Mouse (Mus musculus) kidney, postnatal 25 days (tissue): Measurements from ENCODE around the gene Cog5.
A peak's percentile ranks its signal among the peaks of the same experiment; 100 is the strongest.

Source experiments
- DNase-seq, 2 experiments: peaks; one replicate each; pipeline ENCODE4 v3.0.0; 2021; ENCODE audit warnings: mixed read lengths in 2 of 2

Cog5 gene

DNA sequence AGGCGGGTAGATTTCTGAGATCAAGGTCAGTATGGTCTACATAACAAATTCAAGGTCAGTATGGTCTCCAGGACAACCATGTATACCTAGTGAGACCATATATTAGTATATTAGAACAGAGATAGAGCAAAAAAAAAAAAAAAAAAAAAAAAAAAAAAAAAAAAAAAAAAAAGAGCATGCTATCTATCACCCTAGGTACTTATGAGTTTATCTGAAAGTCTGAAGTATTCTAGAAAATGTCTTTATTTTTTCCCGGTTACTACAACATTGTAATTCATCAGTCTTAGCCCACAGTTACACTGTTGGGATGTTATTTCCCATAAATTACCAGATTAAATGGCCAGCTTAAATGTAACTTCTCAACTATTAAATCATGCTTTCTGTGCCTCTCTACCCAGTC lies 289.7 kb downstream of the Cog5 start:
- DNase-seq = no peak

DNA sequence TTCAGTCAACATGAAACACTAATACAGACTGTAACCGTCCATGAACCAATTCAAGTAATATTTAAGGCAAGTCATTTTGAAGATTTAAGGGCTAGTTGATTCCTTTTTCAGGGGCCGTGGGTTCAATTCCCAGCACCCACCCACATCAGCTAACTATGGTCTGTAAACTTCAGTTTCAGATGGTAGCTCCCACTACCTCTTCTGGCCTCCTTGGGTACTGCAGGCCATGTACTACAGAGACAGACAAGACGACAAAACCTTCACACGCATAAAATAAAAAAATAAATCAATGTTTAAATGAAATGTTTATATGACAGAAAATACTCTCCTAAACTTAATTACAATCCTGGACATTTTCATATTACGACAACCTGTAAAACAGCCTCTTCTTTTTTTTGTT lies 292.8 kb downstream of the Cog5 start:
- DNase-seq = no peak

- DNase-seq = no peak
Measured at GRCm38 (mm10) chr12:31948101-31949000, 293.7 kb downstream of the Cog5 start.

GRCm38 (mm10) chr12:31949193-31949741 lies 294.6 kb downstream of the Cog5 start:
- DNase-seq = peak; percentile 97 to 98

DNA sequence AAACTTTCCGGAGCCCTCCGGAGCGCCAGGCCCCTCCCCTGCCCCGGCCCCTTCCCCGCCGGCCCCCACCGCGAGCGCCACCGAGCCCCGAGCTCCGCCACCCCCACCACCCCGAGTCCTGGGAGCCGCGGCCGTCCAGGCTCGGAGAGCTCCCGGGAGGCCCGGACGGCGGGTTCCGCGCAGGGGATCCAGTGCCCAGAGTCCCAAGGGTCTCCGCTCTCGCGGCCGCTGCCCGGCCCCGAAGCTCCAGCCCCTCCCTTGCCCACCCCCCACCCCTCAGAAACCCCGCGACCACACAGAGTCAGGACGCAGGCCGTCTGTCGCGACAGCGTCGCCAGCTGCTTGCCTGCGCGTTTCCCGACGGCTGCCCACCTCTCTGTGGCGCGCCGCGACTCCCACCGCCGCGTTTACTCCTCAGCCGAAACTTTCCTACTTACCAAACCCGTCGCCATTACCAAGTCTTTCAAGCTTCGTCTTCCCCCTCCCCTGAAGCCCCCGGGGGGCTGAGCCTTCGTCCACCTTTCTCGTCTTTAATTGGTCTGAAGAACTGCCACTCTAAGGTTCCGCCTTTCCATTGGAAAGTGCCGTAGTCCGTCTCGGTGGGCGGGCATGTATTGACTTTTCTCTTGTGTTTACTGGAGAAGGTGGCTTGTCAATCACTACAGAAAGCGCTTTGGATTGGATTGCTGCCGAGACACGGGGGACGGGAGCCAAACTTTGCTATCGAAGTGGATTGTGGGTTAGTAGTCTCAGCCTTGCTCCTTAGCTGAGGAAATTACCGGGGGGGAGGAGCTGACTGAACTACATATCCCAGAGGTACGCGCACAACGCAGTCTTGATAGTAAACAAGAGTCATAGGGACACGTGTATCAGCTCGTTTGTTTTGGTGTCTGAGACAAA lies 295.3 kb downstream of the Cog5 start, which contains the start of gene Hbp1:
Gene Hbp1 (minus strand): TSS at position 777 of the 900 bp plus-strand sequence.
- DNase-seq = peak; percentile 99

DNA sequence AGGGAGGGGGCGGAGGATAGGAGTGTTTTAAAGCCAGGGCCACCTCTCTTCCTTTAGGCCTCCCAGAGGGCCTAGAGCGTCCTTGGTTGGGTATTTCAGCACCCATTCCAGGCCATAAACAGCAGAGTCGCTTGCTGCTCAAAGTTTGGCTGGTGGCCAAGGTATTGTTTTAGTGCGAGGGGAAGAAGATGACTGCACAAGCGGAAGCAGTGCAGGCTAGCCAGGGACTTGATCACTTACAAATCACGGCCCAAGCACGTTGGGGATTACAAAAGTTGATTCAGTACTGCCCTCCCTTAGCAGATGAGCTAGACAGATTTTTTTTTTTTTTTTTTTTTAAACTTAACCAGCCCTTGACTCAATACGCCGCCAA lies 296.0 kb downstream of the Cog5 start:
- DNase-seq = no peak

- DNase-seq = no peak
Measured at GRCm38 (mm10) chr12:31955843-31956242, 301.2 kb downstream of the Cog5 start.

- no peak for DNase-seq
Measured at GRCm38 (mm10) chr12:31964074-31964473, 309.4 kb downstream of the Cog5 start.

GRCm38 (mm10) chr12:31965517-31966212 lies 311.0 kb downstream of the Cog5 start:
- no peak for DNase-seq

- DNase-seq = no peak
Measured at GRCm38 (mm10) chr12:31966405-31966804, 311.7 kb downstream of the Cog5 start.

DNA sequence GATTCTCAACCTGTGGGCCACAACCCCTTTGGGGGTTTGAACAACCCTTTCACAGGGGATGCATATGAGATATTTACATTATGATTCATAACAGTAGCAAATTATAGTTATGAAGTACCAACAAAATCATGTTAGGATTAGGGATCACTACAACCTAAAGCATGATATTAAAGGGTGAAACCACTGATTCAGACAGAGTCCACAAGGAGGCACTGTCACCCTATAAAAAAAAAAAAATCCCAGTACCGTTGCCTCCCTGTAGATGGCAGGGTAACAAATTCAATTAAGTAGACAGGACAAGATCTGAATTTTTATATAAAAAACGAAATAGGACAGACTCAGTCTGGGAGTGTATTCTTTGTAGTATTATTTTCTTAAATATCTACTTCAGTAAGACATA lies 312.9 kb downstream of the Cog5 start:
- DNase-seq = peak in 1 of 2 experiments; percentile 47

GRCm38 (mm10) chr12:31969111-31969510 lies 314.4 kb downstream of the Cog5 start:
- no peak for DNase-seq

- DNase-seq = no peak
Measured at GRCm38 (mm10) chr12:31971547-31971946, 316.9 kb downstream of the Cog5 start.

DNA sequence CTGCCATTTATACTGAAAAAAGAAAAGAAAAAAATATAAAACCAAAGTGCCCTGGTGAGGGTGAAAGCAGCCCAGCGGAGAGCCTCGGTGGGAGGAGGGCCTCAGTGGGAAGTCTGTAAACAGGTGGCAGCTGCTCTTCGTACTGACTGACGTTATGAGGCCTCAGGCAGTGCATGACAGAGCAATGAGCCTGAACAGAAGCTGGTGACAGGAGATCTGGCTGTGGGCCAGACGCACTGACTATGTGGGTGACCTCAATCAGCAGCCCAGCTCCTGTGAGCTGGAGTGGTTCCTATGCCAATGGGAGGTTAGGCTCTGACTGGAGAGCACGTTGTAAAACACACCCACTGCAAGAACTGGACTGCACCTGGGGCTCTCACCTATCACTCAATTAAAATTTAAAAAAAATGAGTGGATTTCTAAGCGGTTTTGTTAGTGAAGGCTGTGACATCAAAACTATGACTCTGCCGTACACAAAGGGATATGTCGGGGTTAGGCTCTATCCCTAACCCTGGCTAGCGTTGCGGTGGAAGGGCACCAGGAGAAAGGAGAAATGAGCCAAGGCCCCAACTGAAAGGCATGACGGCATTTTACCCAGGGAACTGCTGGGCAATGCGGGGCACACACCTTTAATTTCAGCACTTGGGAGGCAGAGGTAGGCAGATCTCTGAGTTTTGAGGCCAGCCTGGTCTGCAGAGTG lies 319.0 kb downstream of the Cog5 start:
- peak; percentile 76 to 85 for DNase-seq

- DNase-seq = peak in 1 of 2 experiments; percentile 35
Measured at GRCm38 (mm10) chr12:31976544-31976943, 321.9 kb downstream of the Cog5 start.

DNA sequence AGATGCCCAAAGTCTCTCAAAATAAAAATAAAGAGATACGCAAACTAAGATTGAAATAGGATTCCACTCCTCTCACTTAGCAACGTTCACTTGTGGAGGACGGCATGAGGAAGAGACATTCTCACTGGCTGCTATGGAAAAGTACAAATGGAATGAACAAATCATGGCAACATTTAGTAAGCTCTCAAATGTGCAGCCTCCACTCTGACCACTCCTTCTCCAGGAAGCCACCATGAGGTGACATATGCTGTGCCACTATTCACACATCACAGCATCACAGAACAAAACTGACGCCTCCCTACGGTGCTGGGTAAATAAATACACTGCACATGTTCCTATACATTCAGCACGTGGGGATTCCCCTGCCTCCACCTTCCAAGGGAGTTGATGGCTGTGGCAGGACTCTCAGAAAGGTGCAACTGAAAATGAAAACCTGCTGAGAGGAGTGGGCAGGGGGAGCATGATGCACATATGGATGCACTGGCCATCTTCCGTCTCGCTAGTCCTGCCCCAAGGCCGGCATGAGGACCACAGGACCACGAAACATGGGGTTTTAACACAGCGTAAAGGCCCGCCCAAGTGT lies 323.0 kb downstream of the Cog5 start:
- no peak for DNase-seq

DNA sequence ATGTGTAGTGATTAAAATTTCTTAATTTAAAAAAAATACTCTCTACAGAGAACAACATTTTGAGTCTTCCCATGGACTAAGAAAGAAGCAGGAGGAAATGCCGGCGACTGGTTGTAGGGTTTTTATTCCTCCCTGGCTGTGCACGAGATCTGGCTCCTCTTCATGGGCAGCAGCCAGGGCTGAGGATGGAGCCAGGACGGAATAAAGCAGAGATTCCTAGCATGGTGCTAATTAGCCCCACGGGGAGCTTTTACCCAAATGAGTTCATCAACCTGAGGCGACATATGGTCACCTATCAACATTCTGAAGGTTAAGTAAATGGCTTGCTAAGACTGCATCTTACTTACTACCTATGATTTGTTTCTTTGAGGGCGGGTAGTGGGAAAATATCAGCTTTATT lies 328.6 kb downstream of the Cog5 start:
- no peak for DNase-seq

- DNase-seq = no peak
Measured at GRCm38 (mm10) chr12:31983769-31984168, 329.1 kb downstream of the Cog5 start.

- DNase-seq = no peak
Measured at GRCm38 (mm10) chr12:31984206-31984605, 329.5 kb downstream of the Cog5 start.

DNA sequence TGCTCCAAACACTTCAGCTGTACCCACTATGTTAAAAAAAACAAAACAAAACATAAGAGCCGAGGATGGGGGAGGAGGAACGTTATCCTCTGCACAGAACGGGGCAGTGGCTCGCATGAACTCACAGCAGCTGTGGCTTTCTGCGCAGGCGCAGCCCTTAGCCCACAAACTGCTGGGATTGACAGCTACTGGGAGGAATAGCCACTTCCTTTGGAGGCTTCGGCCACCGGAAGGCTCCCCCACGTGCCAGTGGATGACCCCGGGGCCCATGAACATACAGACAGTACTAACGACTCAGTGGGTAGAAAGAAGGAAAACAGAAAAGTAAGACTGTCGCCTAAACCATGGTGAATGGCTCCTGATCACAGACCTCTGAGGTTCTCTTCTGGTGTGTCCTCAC lies 330.0 kb downstream of the Cog5 start:
- DNase-seq = no peak

DNA sequence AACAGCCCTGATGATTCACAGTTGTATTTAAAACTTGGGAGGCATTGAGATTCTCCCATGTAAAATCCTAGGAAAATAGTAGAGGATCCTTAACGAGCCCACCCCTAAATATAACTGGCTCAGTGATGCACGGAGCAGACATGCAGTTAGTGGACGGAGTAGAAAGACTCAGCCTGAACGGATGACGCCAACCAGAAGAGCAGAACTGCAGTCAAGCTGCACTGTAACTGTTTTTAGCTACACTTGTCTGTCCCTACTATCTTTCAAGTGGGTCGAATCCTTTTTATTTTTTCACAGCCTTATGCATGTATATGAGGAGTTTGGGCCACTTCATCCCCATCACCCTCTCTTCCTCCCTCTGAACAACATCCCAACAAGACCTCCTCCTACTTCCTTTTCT lies 331.1 kb downstream of the Cog5 start:
- no peak for DNase-seq

DNA sequence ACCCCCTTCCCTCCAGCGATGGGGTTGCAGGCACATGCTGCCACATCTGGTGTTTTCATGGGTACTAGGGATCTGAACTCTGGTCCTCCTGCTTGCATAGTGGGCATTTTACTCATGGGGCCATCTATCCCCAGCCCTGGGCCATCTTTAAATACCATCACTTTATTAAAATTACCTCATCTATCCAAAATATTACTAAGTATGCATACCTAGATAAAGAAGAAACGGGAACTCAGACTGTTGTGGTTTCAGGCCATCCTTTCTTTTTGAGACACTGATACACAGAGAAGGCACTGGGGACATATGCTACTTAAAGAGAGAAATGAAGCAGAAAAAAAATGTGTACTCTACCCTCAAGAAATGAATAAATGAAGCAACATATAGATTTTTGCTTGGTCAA lies 331.8 kb downstream of the Cog5 start:
- DNase-seq = no peak
